Mouse (Mus musculus) CH12.LX (cell line): ENCODE results near the gene Cdh4. TPM values are rescaled to one million over a fixed set of nuclear protein-coding genes. Genes with fewer than 3 reads are reported as not detected.

Experiments
- DNase-seq: peaks from one replicate; pipeline ENCODE4 v3.0.0-alpha.2; 2013; ENCODE audit errors: extremely low read depth
- H3K27ac ChIP-seq: 2 replicates; pipeline ENCODE4 v1.5.1; 2012; ENCODE audit warnings: low read depth, mild to moderate bottlenecking, control low read depth, moderate library complexity; ENCODE audit not compliant: insufficient read depth
- H3K27me3 ChIP-seq: replicated peaks from 2 replicates; pipeline ENCODE3; 2012; ENCODE audit warnings: inconsistent platforms
- H3K36me3 ChIP-seq, 2 experiments: replicated peaks in 1 of 2; 2 replicates each; pipeline versions ENCODE3 to v1.6.1; 2012; ENCODE audit warnings: inconsistent platforms in 1 of 2, low read length in 1 of 2, mild to moderate bottlenecking in 1 of 2, mixed read lengths in 1 of 2, moderate library complexity in 1 of 2; ENCODE audit not compliant: control insufficient read depth in 1 of 2, insufficient read depth in 1 of 2
- H3K4me1 ChIP-seq, 2 experiments: 2 replicates each; pipeline ENCODE4 v1.6.1; 2012; ENCODE audit warnings: inconsistent platforms in 1 of 2, moderate library complexity in 1 of 2; ENCODE audit not compliant: insufficient read depth in 2 of 2, control insufficient read depth in 1 of 2
- H3K4me2 ChIP-seq: 2 replicates; pipeline ENCODE4 v1.6.1; 2012; ENCODE audit warnings: low read depth, mild to moderate bottlenecking, control low read depth; ENCODE audit not compliant: poor library complexity, insufficient read depth, severe bottlenecking
- H3K4me3 ChIP-seq, 3 experiments: fragments of 150-350 bp in 1 of 3; sonication (generic) in 1 of 3; replicated peaks in 1 of 3; 2 replicates each; pipeline versions ENCODE3 to v1.5.1; 2011 to 2012; ENCODE audit warnings: low read depth in 2 of 3, low read length in 2 of 3, mild to moderate bottlenecking in 2 of 3, moderate library complexity in 2 of 3, control low read depth in 1 of 3, improper control_type of control experiment in 1 of 3, inconsistent platforms in 1 of 3, mixed read lengths in 1 of 3; ENCODE audit not compliant: poor library complexity in 1 of 3
- H3K79me2 ChIP-seq: replicated peaks from 2 replicates; pipeline ENCODE4 v1.6.1; 2012; ENCODE audit warnings: mild to moderate bottlenecking, moderate library complexity; ENCODE audit not compliant: control insufficient read depth, poor library complexity, insufficient read depth, severe bottlenecking; ENCODE audit errors: extremely low read depth
- H3K9ac ChIP-seq: 2 replicates; pipeline ENCODE4 v1.6.1; 2012; ENCODE audit warnings: low read depth, mild to moderate bottlenecking, control low read depth, moderate library complexity; ENCODE audit not compliant: insufficient read depth
- H3K9me3 ChIP-seq: replicated peaks from 2 replicates; pipeline ENCODE3; 2012; ENCODE audit warnings: low read length, inconsistent platforms, mixed read lengths
- CHD2 ChIP-seq: IDR thresholded peaks from 2 replicates; pipeline ENCODE4 v1.6.1; 2011; ENCODE audit warnings: low read length, improper control_type of control experiment
- CTCF ChIP-seq, 2 experiments: IDR thresholded peaks in 1 of 2; conservative IDR thresholded peaks in 1 of 2; 2 replicates each; pipeline ENCODE4 v1.5.1; 2011 to 2012; ENCODE audit warnings: low read depth in 2 of 2, low read length in 2 of 2, improper control_type of control experiment in 1 of 2, inconsistent platforms in 1 of 2, mild to moderate bottlenecking in 1 of 2, moderate library complexity in 1 of 2
- E2F4 ChIP-seq: IDR thresholded peaks from 2 replicates; pipeline ENCODE4 v1.6.1; 2011; ENCODE audit warnings: low read depth, low read length, improper control_type of control experiment; ENCODE audit not compliant: insufficient replicate concordance
- EP300 ChIP-seq: IDR thresholded peaks from 2 replicates; pipeline ENCODE4 v1.6.1; 2011; ENCODE audit warnings: low read length, improper control_type of control experiment
- ETS1 ChIP-seq: conservative IDR thresholded peaks from 2 replicates; pipeline ENCODE4 v1.6.1; 2012; ENCODE audit warnings: low read depth, mild to moderate bottlenecking, inconsistent platforms, low read length, improper control_type of control experiment, moderate library complexity
- GABPA ChIP-seq: IDR thresholded peaks from 2 replicates; pipeline ENCODE4 v1.6.1; 2012; ENCODE audit warnings: low read depth, low read length, improper control_type of control experiment, inconsistent platforms; ENCODE audit not compliant: insufficient replicate concordance
- HCFC1 ChIP-seq: IDR thresholded peaks from 2 replicates; pipeline ENCODE4 v1.6.1; 2012; ENCODE audit warnings: low read depth, mild to moderate bottlenecking, inconsistent platforms, low read length, improper control_type of control experiment
- IRF4 ChIP-seq: IDR thresholded peaks from 2 replicates; pipeline ENCODE4 v1.6.1; 2014; ENCODE audit warnings: low read depth, mild to moderate bottlenecking, inconsistent platforms, low read length, improper control_type of control experiment
- MAFK ChIP-seq: IDR thresholded peaks from 2 replicates; pipeline ENCODE4 v1.6.1; 2011; ENCODE audit warnings: low read length, improper control_type of control experiment; ENCODE audit not compliant: insufficient replicate concordance
- MAX ChIP-seq: IDR thresholded peaks from 2 replicates; pipeline ENCODE4 v1.6.1; 2011; ENCODE audit warnings: low read length, improper control_type of control experiment
- MAZ ChIP-seq: IDR thresholded peaks from 2 replicates; pipeline ENCODE4 v1.6.1; 2012; ENCODE audit warnings: low read depth, mild to moderate bottlenecking, inconsistent platforms, low read length, improper control_type of control experiment, moderate library complexity
- MEF2A ChIP-seq: IDR thresholded peaks from 2 replicates; pipeline ENCODE4 v1.6.1; 2014; ENCODE audit warnings: low read depth, mild to moderate bottlenecking, inconsistent platforms, low read length, improper control_type of control experiment, borderline replicate concordance
- NELFE ChIP-seq: IDR thresholded peaks from 2 replicates; pipeline ENCODE4 v1.6.1; 2011; ENCODE audit warnings: low read depth, low read length, improper control_type of control experiment
- POLR2A ChIP-seq: IDR thresholded peaks from 2 replicates; pipeline ENCODE4 v1.6.1; 2011; ENCODE audit warnings: low read depth, mild to moderate bottlenecking, improper control_type of control experiment, low read length
- RAD21 ChIP-seq: IDR thresholded peaks from 2 replicates; pipeline ENCODE4 v1.6.1; 2011; ENCODE audit warnings: low read depth, mild to moderate bottlenecking, low read length, improper control_type of control experiment, moderate library complexity
- SIN3A ChIP-seq: IDR thresholded peaks from 2 replicates; pipeline ENCODE4 v1.6.1; 2012; ENCODE audit warnings: low read length, improper control_type of control experiment, inconsistent platforms
- TCF12 ChIP-seq: IDR thresholded peaks from 2 replicates; pipeline ENCODE4 v1.6.1; 2014; ENCODE audit warnings: low read depth, mild to moderate bottlenecking, inconsistent platforms, low read length, improper control_type of control experiment
- UBTF ChIP-seq: IDR thresholded peaks from 2 replicates; pipeline ENCODE4 v1.6.1; 2012; ENCODE audit warnings: low read depth, mild to moderate bottlenecking, inconsistent platforms, low read length, improper control_type of control experiment, moderate library complexity
- USF1 ChIP-seq: IDR thresholded peaks from 2 replicates; pipeline ENCODE4 v1.6.1; 2014; ENCODE audit warnings: low read depth, mild to moderate bottlenecking, inconsistent platforms, low read length, improper control_type of control experiment
- ZKSCAN1 ChIP-seq: IDR thresholded peaks from 2 replicates; pipeline ENCODE4 v1.6.1; 2012; ENCODE audit warnings: low read depth, inconsistent platforms, low read length, improper control_type of control experiment, borderline replicate concordance
- ZNF384 ChIP-seq: IDR thresholded peaks from 2 replicates; pipeline ENCODE4 v1.6.1; 2012; ENCODE audit warnings: low read depth, low read length, improper control_type of control experiment, inconsistent platforms
- dilution Hi-C: fragments of 300-500 bp; cut with MboI; formaldehyde crosslinking; loops from 2 replicates; pipeline ENCODE4 v1.14.3; 2020; ENCODE audit warnings: low sequenced_read_pairs; ENCODE audit not compliant: extremely low pct_unique_long_range_greater_than_20kb, extremely low pct_ligation_motif_present
- in situ Hi-C: fragments of 300-500 bp; cut with MboI; formaldehyde crosslinking; loops from 3 replicates; pipeline ENCODE4 v1.14.3; 2019; ENCODE audit warnings: low sequenced_read_pairs, low pct_ligation_motif_present, low pct_unique_long_range_greater_than_20kb, mixed read lengths
- polyA plus RNA-seq: library from polyadenylated mRNA; unstranded; fragments of >175 nt; gene quantifications from 2 replicates; pipeline ENCODE4 v1.2.1, GENCODE M21; 2012; ENCODE audit warnings: low read depth; ENCODE audit not compliant: insufficient read length
- total RNA-seq, 2 experiments: library from RNA; depleted of rRNA; stranded (reverse); fragments of 300-350 nt in 1 of 2; fragments of >200 nt in 1 of 2; gene quantifications; 2 replicates each; pipeline ENCODE4 v1.2.3; 2012 to 2014

The Cdh4 gene
- total and polyA plus RNA-seq, 3 experiments = not detected

- no peak overlapping the region for H3K27ac ChIP-seq
- TF ChIP-seq HCFC1 = no peak
- no peak for TF ChIP-seq MAZ
- TF ChIP-seq SIN3A = no peak
- TF ChIP-seq MAX = no peak
- TF ChIP-seq EP300 = no peak
- TF ChIP-seq ZNF384 = no peak
- TF ChIP-seq MEF2A = no peak
- no peak for TF ChIP-seq ZKSCAN1
- TF ChIP-seq ETS1 = no peak
- no peak for TF ChIP-seq E2F4
- TF ChIP-seq UBTF = no peak
- TF ChIP-seq USF1 = no peak
- TF ChIP-seq IRF4 = no peak
- TF ChIP-seq GABPA = no peak
- no peak for TF ChIP-seq RAD21
- H3K9me3 ChIP-seq = no peaks in the 10 kb centered on the region
- peaks cover 9 to 23% of the 10 kb centered on the region in 2 experiments; a peak in 3 of 4 replicates for H3K4me1 ChIP-seq
- H3K79me2 ChIP-seq = no peaks in the 10 kb centered on the region
- dilution Hi-C loops (no loop called here), in situ Hi-C loops (no loop called here)
- no peak for DNase-seq
- H3K4me3 ChIP-seq = no peak overlapping the region
- H3K4me2 ChIP-seq = no peak overlapping the region
- H3K9ac ChIP-seq = no peak overlapping the region
- peaks cover 0 to 2% of the 10 kb centered on the region in 2 experiments for H3K36me3 ChIP-seq
- no peaks in the 10 kb centered on the region for H3K27me3 ChIP-seq
Measured at GRCm38 (mm10) chr2:179706616-179707015, 264.4 kb downstream of the Cdh4 start.

- H3K9ac ChIP-seq = no peak overlapping the region
- no peak for DNase-seq
- H3K4me1 ChIP-seq = peaks cover 9 to 36% of the 10 kb centered on the region in 2 experiments; a peak in 3 of 4 replicates
- H3K79me2 ChIP-seq = no peaks in the 10 kb centered on the region
- no peak overlapping the region for H3K4me2 ChIP-seq
- H3K4me3 ChIP-seq = no peak overlapping the region
- in situ Hi-C loops (no loop called here), dilution Hi-C loops (no loop called here)
- H3K27me3 ChIP-seq = no peaks in the 10 kb centered on the region
- peaks cover 0 to 2% of the 10 kb centered on the region in 2 experiments for H3K36me3 ChIP-seq
- no peak for TF ChIP-seq NELFE
- TF ChIP-seq ETS1 = no peak
- no peak for TF ChIP-seq POLR2A
- TF ChIP-seq CTCF (conservative IDR thresholded peaks at IDR 0.05 in 1 of 2, IDR thresholded peaks at IDR 0.05 in 1 of 2; ENCODE audit: low read depth in 2 of 2, low read length in 2 of 2) = peak in 1 of 2 experiments; percentile 21; a peak in 1 of 4 replicates
- TF ChIP-seq MAFK = no peak
- no peak for TF ChIP-seq MAX
- no peak for TF ChIP-seq TCF12
- TF ChIP-seq CHD2 = no peak
- H3K9me3 ChIP-seq = no peaks in the 10 kb centered on the region
- H3K27ac ChIP-seq = no peak overlapping the region
Measured at GRCm38 (mm10) chr2:179709111-179709510, 266.9 kb downstream of the Cdh4 start.
